Mouse (Mus musculus): Measurements from ENCODE around the gene Snx8.
"Not testable (repeated sequence)": the region's sequence is repeated elsewhere in the genome, so short reads cannot be mapped to it uniquely, and the experiment has no call there.

Snx8 gene

GRCm38 (mm10) chr5:140383559-140383958, 5.5 kb downstream of the Snx8 start:
- DNase-seq: peak; percentile 61 to 77

- no peak for DNase-seq
Measured at GRCm38 (mm10) chr5:140382688-140383087, 6.4 kb downstream of the Snx8 start.

DNA sequence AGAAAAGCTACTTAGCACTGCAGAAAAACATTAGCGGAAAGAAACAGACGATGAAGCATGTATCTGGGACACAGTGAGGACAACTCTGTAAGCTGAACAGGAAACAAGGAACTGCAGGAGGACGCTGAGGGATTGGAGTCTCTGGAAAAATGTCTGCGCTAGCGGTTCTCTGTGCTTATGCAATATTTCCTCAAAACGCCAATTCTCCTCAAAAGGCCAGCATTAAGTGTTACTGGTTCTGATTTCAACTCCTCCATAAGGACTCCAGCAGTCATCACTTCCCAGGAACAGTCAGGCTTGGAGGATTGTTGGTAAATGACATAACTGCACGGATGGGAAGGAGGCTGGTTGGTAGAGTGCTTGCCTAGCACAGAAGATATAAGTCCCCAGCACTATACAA, 7.9 kb downstream of the Snx8 start:
- no peak for DNase-seq

GRCm38 (mm10) chr5:140379299-140379698, 9.8 kb downstream of the Snx8 start:
- peak in 1 of 2 experiments; percentile 61 for DNase-seq

- DNase-seq: peak; percentile 77 to 85
Measured at GRCm38 (mm10) chr5:140378121-140378853, 10.8 kb downstream of the Snx8 start.

- DNase-seq: peak; percentile 20 to 59
Measured at GRCm38 (mm10) chr5:140375249-140375829, 13.7 kb downstream of the Snx8 start.

GRCm38 (mm10) chr5:140374226-140374625, 14.8 kb downstream of the Snx8 start:
- DNase-seq: peak in 1 of 2 experiments; percentile 14

GRCm38 (mm10) chr5:140373711-140374110, 15.4 kb downstream of the Snx8 start:
- peak in 1 of 2 experiments; percentile 5 for DNase-seq

DNA sequence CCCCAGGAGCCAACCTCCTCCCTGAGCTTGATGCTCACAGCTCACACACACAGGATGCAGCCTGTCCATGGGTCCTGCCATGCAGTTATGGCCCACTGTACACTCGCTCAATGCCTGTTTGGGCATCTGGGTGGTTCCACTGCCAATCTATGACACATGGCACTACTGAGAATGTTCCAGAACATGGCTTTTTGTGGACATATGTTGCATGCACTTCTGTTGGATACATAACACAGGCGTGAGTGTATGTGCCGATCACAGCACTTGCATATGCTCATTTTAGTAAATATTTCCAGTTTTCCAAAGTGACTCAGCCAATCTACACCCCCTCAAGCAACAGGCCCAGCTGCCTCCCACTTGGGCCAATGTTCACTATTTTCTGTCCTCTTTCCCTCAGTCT, 17.4 kb downstream of the Snx8 start:
- DNase-seq: no peak

GRCm38 (mm10) chr5:140370446-140371254, 18.4 kb downstream of the Snx8 start:
- DNase-seq: peak; percentile 64 to 78

GRCm38 (mm10) chr5:140369466-140369865, 19.6 kb downstream of the Snx8 start:
- no peak for DNase-seq

DNA sequence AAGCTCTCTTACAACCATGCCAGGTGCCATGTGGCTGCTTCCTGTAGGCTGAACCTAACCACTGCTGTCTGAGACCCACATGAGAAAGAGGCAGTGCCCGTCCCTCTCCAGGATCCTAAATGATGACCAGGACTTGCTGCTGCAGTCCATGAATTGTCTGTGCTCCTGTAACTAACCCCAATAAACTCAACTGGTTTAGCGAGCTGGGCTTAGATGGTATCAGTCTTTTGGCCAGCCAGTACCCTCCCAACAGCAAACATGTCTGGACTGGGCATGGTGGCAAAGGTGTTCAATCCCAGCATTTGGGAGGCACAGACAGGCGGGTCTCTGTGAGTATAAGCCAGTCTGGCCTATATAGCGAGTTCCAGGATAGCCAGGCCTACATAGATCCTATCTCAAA, 20.1 kb downstream of the Snx8 start:
- DNase-seq: no peak

DNA sequence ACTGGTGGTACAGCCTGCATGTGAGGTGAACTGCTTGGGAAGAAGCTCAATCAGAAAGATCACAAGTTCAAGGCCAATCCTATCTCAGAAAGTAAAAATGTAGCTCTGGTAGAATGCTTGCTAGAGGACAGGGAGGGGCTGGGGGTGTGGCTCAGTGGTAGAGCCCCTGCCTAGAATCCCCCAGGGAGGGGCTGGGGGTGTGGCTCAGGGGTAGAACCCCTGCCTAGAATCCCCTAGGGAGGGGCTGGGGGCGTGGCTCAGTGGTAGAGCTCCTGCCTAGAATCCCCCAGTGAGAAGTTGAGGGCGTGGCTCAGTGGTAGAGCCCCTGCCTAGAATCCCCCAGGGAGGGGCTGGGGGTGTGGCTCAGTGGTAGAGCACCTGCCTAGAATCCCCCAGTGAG, 20.9 kb downstream of the Snx8 start:
- not testable (repeated sequence) for DNase-seq

DNA sequence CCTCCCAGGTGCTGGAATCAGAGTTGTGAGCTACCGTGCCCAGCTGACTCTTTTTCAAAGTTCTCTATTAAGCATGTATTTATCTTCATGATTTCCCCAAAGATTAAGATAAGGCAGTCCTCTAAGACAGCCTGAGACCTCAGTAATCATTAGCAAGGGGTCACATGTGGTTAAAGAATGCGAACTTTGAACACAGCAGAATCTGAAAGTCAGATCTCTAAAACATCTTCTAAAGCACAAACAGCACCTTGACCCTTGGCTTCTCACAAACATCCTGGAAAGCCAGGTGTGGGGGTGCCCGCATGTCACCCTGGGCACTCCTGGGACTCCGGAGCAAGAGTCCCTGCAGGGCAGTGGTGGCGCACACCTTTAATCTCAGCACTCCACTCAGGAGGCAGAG, 24.6 kb downstream of the Snx8 start:
- peak; percentile 75 to 86 for DNase-seq

- peak; percentile 82 to 84 for DNase-seq
Measured at GRCm38 (mm10) chr5:140359930-140360674, 29.0 kb downstream of the Snx8 start.

- no peak for DNase-seq
Measured at GRCm38 (mm10) chr5:140357466-140357865, 31.6 kb downstream of the Snx8 start.

GRCm38 (mm10) chr5:140355934-140356333, 33.1 kb downstream of the Snx8 start:
- peak in 1 of 2 experiments; percentile 38 for DNase-seq

- no peak for DNase-seq
Measured at GRCm38 (mm10) chr5:140352352-140352751, 36.7 kb downstream of the Snx8 start.

DNA sequence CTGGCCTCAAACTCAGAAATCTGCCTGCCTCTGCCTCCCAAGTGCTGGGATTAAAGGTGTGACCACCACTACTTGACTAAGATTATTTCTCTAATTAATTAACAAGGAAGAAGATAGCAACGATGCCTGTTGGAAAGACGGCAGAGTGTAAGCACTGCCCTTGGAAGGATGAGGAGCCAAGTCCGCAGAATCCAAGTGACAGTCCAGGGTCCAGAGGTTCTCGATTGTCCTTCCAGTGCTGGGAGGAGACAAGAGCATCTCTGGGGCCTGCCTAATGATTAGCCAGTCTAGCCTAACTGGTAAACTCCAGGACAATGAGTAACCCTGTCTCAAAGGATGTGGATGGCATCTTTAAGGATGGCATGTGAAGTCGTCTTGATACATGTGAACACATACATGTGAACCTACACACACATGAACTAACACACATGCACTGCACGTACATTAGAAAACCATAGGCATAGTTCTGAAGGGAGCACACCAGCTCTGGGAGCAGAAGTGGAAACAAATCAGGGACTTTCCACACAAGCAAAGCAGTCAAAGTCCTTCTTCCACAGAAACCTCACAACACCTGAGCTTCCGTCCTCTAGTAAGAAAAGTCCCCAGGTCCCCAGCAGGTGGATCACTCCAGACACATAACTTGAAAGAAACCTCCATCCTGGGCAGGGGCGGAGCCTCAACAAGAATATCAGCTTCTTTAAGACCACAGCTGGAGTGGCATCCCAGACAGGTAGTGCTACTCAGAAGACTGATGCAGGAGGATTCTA, 38.1 kb downstream of the Snx8 start:
- DNase-seq: peak; percentile 58 to 73

DNA sequence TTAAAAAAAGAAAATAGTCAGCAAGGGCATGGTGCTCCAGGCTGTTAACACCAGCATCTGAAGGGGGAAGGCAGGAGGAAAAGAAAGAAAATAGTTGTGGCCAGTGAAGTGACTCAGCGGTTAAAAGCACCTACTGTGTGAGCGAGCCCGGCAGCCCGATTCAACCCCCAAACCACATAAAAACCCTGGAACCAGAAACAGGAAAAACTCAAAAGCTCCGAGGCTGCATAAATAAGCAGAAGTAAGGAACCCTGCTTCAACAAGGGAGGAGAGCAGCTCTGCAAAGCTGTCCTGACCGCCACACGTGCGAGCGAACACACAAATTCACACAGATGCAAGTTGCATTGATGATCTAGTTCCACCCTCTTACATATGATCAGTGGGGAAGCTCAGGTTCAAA, 39.2 kb downstream of the Snx8 start:
- DNase-seq: no peak

- DNase-seq: no peak
Measured at GRCm38 (mm10) chr5:140346050-140346449, 43.0 kb downstream of the Snx8 start.

- no peak for DNase-seq
Measured at GRCm38 (mm10) chr5:140345244-140345643, 43.8 kb downstream of the Snx8 start.
